Mouse (Mus musculus) E14TG2a.4 (cell line): ENCODE measurements around the gene Pmpcb.

Experiments
- H3K27me3 ChIP-seq: 2 replicates; pipeline ENCODE4 v1.6.1; 2014; ENCODE audit warnings: low read length, control low read depth; ENCODE audit not compliant: insufficient read depth
- H3K36me3 ChIP-seq: 2 replicates; pipeline ENCODE4 v1.6.1; 2014; ENCODE audit warnings: low read length, control low read depth; ENCODE audit not compliant: insufficient read depth
- H3K4me1 ChIP-seq: replicated peaks from 2 replicates; pipeline ENCODE4 v1.6.1; 2014; ENCODE audit warnings: low read depth, low read length, control low read depth
- H3K4me3 ChIP-seq: replicated peaks from 2 replicates; pipeline ENCODE4 v1.5.1; 2014; ENCODE audit warnings: mild to moderate bottlenecking, low read length
- H3K9me3 ChIP-seq: 2 replicates; pipeline ENCODE4 v1.6.1; 2014; ENCODE audit warnings: low read length, control low read depth
- CTCF ChIP-seq: conservative IDR thresholded peaks from 2 replicates; pipeline ENCODE4 v1.5.1; 2014; ENCODE audit warnings: low read length
- NANOG ChIP-seq: IDR thresholded peaks from 2 replicates; pipeline ENCODE4 v1.6.1; 2014; ENCODE audit warnings: borderline replicate concordance, low read length, mixed read lengths
- POU5F1 ChIP-seq: IDR thresholded peaks from 2 replicates; pipeline ENCODE4 v1.6.1; 2014; ENCODE audit warnings: low read length, borderline replicate concordance

The Pmpcb gene

DNA sequence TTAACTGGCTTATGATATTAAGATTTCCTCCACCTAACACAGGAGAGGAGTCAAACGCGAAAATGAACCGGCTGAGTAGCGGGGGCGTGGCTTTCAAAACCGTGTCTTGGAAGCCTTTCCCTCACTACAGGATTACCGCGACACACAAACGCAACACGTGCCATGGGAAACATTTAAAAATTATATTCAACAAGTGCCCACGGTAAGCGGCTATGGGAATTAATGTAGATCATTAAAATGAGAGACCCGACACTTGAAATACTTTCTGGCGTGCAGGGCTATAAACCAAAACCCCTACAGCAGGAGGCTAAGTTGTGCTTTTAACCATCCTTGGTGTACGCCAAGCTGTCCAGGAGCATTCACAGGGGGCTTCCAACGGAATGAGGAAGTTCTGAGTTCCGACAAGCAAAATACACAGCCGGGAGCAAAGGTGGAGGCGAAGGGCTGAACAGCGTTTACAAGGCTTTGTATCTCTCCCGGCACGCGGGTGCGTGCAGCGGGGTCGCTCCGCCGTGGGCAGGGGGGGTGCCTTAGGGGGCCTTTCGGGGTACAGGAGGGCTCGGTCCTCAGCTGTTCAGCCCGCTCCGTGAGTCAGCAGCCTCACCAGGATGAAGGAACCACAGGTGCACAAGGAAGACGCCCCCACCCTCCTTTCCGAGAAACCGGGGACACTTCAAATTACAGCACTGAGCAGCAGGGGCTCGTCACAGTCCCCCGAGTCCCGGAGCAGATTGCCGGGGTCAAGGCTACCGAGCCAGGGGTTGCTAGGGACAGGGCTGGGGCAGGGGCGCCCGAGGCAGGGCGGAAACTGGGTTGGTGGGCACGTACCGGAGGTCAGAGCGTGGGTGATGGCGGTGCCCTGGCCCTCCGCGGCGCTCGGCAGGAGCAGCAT, 47.5 kb downstream of the Pmpcb start:
- no peak for TF ChIP-seq NANOG
- TF ChIP-seq CTCF, result no peak
- no peak for TF ChIP-seq POU5F1
- H3K4me1 ChIP-seq, result peaks cover 47% of the 10 kb centered on the region
- H3K36me3 ChIP-seq, result peaks cover 57% of the 10 kb centered on the region
- no peaks in the 10 kb centered on the region for H3K27me3 ChIP-seq
- no peaks in the 10 kb centered on the region for H3K9me3 ChIP-seq
- peak overlapping the region; percentile 98 for H3K4me3 ChIP-seq

DNA sequence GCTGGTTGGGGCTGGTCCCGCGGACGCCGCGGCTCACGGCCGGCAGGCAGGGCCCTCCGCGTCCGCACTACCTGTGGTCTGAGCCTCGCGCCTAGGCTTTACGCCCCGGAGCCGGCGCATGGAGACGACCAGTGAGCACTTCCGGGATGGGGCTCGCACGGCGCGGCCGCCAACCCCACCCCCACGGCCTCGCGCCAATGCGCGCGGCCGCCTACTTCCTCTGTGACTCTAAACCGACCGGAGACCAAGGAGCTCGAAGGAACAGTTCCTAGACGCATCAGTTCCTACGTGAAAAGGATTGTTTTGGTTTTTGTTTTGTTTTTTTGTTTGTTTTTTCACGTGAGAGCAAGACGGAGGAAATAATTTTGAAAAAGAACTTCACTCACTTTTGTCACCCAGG, 48.1 kb downstream of the Pmpcb start, which contains the start of the genes Dnajc2 and Psmc2:
TSS of gene Dnajc2 (minus strand) at position 199 of the 400 bp plus-strand sequence.
TSS of gene Psmc2 (plus strand) at position 231 of the 400 bp plus-strand sequence.
- peaks cover 49% of the 10 kb centered on the region for H3K4me1 ChIP-seq

DNA sequence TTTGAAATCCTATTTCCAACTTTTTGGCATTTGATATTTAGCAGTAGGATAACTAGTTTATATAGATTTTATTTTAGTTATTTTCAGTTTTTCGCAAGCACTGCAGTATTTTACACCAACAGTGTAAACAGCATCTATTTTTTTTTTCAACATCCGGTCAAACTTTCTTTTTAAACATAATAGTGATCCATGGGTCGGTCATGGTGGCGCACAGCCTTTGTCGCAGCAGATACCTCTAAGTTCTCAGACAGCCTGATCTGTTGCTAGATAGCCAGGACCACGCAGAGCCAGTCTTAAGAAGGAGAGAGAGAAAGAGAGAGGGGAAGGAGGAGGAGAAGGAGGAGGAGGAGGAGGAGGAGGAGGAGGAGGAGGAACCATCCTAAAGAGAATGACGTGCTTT, 48.8 kb downstream of the Pmpcb start:
- no peak for TF ChIP-seq CTCF
- TF ChIP-seq POU5F1, result no peak
- no peak for TF ChIP-seq NANOG
- Histone ChIP-seq H3K27me3 (no peaks in the 10 kb centered on the region), H3K9me3 (no peaks in the 10 kb centered on the region), H3K36me3 (peaks cover 56% of the 10 kb centered on the region), H3K4me3 (peak overlapping the region; percentile 98; the same call in 1 of the 2 replicates), H3K4me1 (peaks cover 56% of the 10 kb centered on the region)

More for the DNA sequence above, 48.1 kb downstream of the Pmpcb start, which contains the start of the genes Dnajc2 and Psmc2:
- Histone ChIP-seq H3K9me3 (no peaks in the 10 kb centered on the region), H3K36me3 (peaks cover 57% of the 10 kb centered on the region), H3K27me3 (no peaks in the 10 kb centered on the region), H3K4me3 (peak within 1 kb of the TSS; percentile 98)
- TF ChIP-seq NANOG (no peak), POU5F1 (no peak)

DNA sequence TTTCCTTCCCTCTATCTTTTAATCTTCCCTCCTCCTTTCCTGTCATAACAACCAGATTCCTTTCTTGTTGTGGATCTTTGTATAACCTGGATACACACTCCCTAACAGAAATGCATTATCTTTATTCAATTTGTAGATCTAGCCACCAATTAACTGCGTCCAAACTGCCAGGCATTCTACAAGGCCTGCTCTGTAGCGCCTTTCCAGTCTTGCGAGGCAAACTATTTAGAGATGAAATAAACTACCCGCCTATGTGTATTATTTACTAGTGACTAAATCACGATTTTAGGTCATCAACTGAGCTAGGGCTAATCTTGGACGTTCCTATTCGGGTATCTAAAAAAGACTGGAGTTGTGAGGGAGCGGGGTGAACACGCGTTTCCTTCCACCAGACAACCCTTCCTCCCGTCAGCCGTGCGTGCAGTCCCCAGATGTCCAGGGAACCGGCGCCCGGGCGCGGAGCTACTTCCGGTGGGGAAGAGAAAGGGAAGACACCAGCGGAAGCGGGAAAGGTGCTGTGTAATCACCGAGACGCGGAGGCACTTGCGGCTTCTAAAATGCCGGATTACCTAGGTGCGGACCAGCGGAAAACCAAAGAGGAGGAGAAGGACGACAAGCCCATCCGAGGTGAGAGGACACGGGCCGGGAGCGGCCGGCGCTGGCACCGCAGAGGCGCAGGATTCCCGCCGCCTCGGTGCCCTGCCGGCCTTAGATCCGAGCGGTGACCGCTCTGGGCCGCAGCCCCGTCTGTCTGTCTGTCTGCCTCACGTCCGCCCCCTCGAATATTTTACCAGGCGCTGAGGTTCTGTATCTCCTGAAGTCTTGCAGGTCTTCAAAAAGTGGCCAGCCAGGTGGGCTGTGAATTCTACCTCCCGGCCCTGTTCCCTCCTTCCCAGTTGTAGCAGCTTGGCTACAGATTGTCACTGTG, 49.6 kb downstream of the Pmpcb start:
- H3K4me3 ChIP-seq, result peak overlapping the region; percentile 97
- H3K36me3 ChIP-seq, result peaks cover 55% of the 10 kb centered on the region
- no peaks in the 10 kb centered on the region for H3K27me3 ChIP-seq
- no peaks in the 10 kb centered on the region for H3K9me3 ChIP-seq
- TF ChIP-seq CTCF (no peak), NANOG (no peak), POU5F1 (no peak)
- H3K4me1 ChIP-seq, result peaks cover 63% of the 10 kb centered on the region

DNA sequence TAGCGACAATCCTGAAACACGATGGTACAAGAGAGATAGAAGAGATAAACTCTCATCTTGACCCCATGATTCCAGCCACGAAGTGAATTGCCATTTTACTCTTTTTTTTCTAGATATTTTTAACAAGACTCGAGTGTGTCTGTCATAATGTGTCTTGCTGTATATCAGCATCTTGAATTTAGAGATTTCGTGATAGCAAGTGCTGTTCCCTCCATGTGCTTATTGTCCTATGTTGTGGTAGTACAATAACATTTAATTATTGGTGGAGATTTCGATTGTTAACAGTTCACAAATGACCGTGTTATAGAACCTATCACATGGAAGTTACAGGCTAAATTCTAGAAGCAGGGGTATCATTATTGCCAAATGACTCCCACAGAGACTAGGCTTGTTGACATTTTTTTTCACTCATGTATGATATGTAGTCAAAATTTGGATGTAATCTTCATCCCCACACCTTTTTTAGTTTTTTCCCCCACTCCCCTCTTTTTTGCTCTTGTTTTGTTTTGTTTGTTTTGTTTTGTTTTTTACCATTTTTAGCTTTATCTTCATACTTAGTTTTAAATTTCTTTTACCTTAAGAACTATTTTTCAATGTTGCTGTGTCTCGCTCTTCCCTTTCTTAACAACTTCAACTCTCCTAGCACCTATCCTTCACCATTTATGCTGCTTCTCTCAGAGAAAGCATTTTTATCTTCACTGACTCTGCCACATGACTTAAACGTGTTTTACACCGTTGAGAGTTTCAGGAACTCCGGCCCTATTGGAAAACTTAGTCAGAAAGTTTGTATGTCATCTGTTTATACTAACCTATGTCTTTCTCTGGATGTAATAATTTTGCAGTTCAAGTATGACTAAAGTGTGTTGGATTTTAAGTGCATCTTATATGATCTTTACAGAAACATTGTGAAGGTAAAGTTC, 50.5 kb downstream of the Pmpcb start:
- TF ChIP-seq CTCF, result no peak
- no peak for TF ChIP-seq POU5F1
- TF ChIP-seq NANOG, result no peak
- Histone ChIP-seq H3K36me3 (peaks cover 52% of the 10 kb centered on the region), H3K9me3 (no peaks in the 10 kb centered on the region), H3K4me3 (peak overlapping the region; percentile 97), H3K27me3 (no peaks in the 10 kb centered on the region), H3K4me1 (peaks cover 71% of the 10 kb centered on the region)

DNA sequence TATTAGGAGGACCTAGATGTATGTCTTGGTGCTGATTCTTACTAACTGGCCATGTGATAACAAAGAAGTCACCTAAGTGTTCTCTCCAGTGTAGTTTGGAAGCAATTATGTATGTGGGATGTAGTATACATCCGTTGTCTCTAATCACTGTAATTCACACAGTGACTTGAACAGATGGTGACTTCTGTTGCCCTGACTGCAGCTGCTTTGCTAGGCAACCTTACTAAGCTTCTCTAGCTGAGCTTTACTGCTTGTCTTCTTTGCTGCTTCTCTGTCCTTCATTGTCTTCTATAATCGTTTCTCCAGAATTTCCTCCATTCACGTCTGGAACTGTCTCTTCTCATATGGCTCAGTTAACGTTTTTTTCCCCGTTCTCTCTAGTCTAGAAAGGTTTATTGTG, 52.1 kb downstream of the Pmpcb start:
- no peak for TF ChIP-seq NANOG
- TF ChIP-seq POU5F1, result no peak
- no peak for TF ChIP-seq CTCF
- Histone ChIP-seq H3K27me3 (no peaks in the 10 kb centered on the region), H3K36me3 (peaks cover 43% of the 10 kb centered on the region), H3K4me3 (no peak overlapping the region), H3K4me1 (peaks cover 63% of the 10 kb centered on the region), H3K9me3 (no peaks in the 10 kb centered on the region)

DNA sequence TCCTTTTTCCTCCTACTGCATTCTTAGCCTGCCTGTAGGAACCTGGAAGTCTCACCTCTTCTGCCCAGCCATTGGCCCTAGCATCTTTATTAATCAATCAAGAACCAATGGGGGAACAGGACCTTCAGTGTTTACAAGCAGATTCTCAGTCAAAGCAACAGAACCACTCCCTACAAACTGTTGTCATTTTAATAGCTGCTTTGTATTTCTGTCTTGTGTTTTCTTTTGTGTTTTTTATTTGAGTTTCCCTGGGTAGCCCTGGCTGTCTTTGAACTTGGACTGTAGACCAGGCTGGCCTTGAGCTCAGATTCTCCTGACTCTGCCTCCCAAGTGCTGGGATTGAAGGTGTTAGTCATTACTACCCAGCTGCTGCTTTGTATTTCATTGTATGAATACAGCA, 55.2 kb downstream of the Pmpcb start:
- Histone ChIP-seq H3K9me3 (no peaks in the 10 kb centered on the region), H3K4me1 (peaks cover 49% of the 10 kb centered on the region), H3K27me3 (no peaks in the 10 kb centered on the region), H3K36me3 (peaks cover 67% of the 10 kb centered on the region), H3K4me3 (0 out of 2 replicates have a peak overlapping the region, but pooled peaks have one; percentile 30)
- TF ChIP-seq CTCF (no peak), POU5F1 (no peak), NANOG (peak; percentile 40; the same call in 1 of the 2 replicates)
